Mouse (Mus musculus): Measurements from ENCODE around the gene Atad3a.
"Not testable (repeated sequence)": the region's sequence is repeated elsewhere in the genome, so short reads cannot be mapped to it uniquely, and the experiment has no call there.

Gene Atad3a

DNA sequence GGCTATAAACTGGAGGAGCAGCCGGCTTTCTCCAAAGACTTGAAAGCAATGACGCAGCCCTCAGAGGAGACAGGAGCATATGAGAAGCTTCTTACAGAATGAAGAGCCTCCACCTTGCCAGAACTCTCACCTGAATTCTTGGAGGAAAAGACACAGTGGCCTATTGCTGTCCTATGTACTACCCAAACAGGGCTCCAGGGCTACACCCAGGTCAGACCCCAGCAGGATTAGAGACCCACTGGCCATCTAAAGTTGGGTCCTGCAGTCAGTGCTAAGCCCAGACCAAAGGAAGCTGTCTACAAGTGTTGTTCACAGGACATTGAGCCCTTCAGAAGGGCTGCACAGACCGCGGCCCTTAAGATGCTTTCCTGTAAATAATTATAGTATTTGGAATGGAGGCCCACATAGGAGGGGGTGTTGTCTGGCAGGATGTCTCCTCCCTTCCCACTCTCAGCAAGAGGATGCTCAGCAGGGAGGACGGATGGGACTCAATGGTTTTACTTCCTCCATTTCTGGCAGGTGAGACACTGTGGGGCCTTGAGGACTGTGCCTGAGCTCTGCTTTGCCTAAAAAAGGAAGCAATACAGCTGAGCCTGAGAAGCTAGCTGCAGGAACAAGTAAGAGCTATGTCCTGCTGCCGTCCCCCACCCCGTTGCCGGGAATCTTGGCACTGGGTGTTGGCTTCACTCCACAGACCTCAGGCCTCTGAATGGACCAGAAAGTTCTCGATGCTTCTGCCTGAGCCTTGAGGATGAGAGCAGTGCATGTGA lies 14.3 kb upstream of the Atad3a start:
- DNase-seq (ENCODE audit: extremely low spot score, low spot score) = no peak

DNA sequence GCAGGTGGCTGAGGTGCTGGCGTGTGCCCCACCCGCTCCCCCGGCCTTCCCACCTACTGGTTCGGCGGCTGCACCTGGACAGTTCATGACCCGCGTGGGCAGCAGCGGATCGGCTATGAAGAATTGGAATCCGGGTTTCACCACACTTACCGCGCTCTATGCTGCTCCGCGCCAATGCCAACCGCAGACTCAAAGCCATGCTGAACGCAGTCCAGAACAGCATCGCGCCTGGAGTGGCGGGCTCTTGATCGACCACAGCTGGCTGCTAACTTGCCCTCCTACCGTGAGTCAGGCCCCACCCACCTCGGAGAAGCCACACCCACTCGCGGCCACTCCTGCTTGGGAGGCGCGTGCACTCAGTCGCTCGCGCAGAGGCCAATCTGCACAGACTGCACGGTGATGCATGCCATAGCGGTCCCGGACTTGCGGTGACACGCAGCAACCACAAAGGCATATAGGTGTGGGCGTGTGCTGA lies 13.4 kb upstream of the Atad3a start, which contains the start of gene Vwa1:
Vwa1 (minus strand) TSS at position 419 of the 475 bp plus-strand sequence.
- peak; percentile 84 for DNase-seq (ENCODE audit: extremely low spot score, low spot score)

DNA sequence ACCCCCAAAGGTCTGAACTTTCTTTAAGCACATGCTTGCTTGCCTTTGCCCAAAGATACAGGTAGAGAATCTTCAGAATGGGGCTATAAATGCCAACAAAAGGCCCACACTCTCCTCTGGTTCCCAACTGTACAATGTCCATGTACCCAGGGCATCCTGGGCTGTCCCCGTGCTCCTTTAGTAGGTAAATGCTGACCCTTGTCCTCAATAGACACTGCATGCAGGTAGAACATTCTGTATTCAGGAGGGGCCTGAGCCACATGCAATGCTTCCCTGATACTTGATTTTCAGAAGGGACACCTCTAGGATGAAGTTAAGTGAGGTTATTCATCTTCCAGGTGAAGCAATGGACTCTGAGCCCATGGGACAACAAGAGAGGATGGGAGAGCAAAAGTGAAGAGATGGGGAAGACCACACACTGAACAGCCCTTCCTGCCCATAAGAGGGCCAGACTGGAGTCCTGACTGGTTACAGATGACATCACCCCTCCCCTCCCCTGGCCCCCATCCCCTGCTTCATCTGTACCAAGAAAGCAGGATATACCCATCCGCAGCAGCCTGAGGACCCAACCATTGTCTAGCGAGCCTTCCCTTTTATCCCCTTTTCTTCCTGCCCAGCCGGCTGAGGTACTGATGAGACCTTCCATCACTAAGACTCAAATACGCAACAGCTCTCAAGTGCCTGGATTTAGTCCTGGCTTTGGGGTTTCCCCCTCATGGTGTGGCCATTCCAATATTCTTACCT lies 12.6 kb upstream of the Atad3a start:
- DNase-seq (ENCODE audit: extremely low spot score, low spot score) = no peak

DNA sequence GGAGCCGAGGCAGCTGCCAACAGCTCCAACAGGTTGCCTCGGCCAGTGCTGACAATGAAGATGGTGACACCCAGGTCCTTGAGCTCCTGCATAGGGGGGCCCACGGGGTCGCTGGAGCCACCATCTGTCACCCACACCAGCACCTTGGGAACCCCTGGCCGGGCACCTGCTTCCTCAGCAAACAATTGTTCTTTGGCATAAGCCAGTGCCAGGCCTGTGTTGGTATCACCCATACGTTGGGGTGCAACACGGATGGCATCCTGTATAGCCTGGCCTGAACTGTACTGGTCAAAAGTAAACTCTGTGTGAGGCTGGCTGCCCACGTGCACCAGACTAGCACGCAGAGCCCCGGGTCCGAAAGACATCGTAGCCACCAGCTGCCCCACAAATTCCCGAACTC lies 11.9 kb upstream of the Atad3a start:
- no peak for DNase-seq (ENCODE audit: extremely low spot score, low spot score)

DNA sequence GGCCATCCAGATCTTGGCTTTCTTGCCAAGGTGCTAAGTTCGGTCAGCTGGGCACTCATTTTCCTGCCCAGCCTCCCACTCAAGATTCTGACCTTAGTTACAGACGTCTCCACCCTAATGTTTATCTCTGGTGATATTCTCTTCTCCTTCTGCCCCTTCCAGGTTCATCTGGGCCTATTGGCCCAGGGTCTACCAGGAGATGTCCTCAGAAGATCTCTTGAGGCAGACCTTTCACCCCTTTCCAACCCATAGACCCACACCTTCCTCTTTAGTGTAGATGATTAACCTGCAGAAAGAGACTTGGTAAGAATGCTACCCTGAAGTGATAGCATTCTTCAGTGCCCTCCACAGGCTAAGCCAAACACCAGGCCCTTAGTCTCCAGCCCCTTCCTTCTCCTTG lies 10.8 kb upstream of the Atad3a start:
- DNase-seq (ENCODE audit: extremely low spot score, low spot score) = no peak

DNA sequence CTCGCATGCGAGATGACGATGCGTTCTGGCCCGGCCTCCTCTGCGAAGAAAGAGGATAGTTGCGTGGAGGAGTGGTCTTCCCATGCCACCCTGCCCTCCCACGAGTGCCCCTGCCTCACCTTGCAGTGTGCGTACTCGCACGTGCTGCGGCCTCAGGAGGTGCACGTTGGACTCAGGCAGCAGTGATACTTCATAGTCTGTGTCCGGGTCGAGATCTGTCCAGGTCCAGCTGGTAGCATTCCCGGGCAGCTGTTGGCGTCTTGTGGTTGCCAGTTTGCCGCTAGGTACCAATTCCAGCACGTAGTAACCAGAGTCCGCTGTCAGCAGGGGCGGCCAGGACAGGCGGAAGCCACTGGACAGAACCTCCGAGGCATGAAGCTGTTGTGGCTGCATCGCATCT lies 9.7 kb upstream of the Atad3a start:
- DNase-seq (ENCODE audit: extremely low spot score, low spot score) = no peak

DNA sequence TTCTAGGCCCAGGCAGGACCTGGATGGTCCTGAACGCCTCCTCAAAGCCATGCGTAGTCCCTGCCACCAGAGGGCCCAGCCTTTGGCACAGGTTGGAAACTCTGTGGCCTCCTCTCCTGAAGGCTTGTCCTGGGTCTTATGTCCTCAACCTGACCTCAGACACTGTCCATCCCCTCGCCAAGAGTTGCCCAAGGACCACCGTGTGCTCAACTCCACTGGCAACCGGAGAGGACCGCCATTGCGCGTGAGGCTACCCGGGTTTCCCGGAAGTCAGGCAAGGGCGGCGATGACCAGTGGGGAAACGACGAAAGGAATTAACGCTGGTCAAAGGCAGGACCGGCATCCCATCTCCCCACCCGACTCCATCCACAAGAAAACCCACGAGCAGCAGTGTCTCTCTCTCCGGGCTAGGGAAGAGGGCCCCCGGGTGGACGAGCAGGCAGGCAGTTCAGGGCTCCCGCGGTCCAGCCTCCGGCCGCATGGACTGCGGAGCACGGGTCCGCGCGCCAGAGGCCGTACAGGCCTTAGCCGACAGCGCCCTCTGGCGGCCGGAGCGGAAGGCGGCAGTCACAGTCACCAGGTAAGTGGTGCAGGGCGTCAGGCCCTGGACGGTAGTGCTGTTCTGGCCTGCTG lies 9.1 kb upstream of the Atad3a start:
- peak; percentile 92 for DNase-seq (ENCODE audit: extremely low spot score, low spot score)

DNA sequence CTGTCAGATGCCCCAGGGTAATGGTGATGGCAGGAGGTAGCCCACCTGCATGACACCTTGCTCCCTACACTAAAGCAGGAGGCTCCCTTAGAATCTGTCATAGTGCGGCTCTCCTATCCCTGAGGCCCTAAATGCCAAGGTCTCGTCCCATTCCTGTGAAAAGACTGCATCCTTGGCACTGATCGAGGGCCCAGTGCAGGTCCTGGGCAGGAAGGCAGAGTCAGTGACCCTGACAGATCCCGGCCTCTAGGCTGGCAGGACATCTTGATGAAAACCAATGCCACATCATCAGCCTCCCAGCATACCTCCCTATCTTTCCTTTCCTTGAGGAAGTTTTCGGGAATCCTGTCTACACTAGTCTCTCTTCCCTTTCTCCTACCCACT lies 8.6 kb upstream of the Atad3a start:
- no peak for DNase-seq (ENCODE audit: extremely low spot score, low spot score)

DNA sequence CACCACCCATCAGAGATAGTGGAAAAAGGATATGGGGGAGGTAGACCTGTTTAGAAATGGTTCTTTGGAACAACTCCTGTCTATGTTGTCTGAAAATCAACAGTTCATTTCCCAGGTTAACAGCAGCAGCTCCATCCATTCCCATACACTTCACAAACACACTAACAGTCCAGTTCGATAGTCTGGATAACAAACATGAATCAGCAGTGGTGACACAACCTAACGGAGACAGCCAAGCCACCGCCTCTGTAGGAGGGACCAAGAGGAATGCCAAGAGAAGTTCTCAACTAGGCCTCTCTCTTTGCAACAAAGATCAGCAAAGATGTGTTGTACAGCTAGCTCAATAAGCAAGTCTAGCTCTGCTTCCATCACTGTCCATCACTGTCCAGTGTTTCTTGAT lies 1.5 kb upstream of the Atad3a start:
- DNase-seq (ENCODE audit: extremely low spot score, low spot score) = no peak

DNA sequence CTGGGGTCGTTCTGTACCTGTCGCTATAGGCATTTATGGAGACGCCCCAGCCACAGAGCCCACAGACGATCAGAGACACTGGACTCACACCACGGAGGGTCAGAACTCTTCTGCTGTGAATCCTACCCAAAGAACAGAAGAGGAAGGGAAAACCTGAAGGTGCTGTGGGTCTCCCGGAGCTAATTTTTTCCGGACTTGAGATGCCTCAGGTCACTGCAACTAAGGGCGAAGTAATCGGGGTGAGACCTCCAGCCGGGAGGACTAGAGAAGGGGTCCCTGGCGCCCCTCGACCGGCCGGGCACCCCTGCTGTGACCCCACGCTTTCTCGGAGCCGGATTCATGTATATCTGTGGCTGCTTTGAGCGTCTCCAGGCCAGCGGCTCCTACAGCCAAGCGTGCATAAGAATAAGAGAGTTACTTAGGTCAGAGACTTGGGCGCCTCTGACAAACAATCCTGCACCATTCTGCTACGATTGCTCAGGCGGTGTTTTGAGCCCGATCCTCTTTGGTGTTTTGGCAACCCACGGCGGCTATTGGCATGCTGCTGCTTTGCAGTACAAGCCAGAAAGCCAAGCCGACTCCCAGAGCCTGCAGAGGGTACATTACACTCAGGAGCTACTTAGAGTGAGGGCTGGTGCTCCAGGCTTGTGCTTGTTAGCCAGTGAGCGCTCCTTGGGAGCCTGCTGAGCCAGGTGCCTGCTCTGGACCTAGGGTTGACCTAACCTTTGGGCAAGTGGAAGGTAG lies 635 bp upstream of the Atad3a start:
- no peak for DNase-seq (ENCODE audit: extremely low spot score, low spot score)

DNA sequence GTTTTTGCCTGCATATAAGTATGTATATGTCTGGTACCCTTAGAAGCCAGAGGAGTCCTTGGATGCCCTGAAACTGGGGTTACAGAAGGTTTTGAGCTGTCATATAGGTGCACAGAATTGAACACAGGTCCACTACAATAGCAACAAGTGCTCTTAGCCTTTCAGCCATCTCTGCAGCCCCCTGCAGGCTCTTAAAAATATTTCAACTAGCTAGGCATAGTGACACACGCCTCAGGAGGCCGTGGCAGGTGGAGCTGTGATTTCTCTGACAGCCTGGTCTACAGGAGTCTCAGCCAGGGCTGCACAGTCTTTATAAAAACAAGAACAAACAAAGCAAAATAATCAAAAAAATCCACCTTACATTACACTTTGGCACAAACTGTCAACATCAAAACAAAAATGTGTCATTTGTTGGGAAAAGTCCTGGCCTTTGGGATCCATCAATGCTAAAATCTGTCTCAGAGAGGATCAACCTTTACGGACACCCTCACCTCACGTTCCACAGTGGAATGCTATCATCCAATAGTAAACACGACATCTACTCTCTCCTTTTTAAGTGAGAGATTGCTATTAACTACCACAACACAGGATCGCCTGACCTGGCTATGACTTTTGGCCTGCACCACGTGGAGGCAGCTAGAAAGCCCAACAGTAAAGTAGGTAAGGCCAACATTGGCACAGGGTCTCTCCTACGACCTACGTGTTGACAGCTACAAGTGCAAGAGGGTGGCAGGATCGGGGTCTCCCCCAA lies 856 bp downstream of the Atad3a start:
- DNase-seq (ENCODE audit: extremely low spot score, low spot score) = no peak

DNA sequence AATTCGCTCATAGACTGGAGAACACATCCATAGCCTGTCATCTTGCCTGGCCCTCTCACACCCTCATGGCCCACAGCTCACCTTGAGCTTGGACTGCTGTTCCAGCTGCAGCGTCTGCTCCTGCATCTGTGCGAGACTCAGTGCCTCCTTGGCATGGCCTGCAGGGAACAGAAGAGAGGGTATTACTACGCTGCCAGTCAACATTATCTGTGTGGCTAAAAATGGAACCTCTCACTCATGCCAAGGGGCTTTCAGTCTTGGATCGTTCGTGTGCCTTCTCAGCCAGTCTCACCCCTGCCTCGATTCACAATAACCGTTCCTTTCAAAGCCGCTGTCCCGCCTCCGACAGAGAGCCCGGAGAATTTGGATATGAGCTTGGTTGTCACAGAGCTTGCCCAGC lies 3.9 kb downstream of the Atad3a start:
- no peak for DNase-seq (ENCODE audit: extremely low spot score, low spot score)

DNA sequence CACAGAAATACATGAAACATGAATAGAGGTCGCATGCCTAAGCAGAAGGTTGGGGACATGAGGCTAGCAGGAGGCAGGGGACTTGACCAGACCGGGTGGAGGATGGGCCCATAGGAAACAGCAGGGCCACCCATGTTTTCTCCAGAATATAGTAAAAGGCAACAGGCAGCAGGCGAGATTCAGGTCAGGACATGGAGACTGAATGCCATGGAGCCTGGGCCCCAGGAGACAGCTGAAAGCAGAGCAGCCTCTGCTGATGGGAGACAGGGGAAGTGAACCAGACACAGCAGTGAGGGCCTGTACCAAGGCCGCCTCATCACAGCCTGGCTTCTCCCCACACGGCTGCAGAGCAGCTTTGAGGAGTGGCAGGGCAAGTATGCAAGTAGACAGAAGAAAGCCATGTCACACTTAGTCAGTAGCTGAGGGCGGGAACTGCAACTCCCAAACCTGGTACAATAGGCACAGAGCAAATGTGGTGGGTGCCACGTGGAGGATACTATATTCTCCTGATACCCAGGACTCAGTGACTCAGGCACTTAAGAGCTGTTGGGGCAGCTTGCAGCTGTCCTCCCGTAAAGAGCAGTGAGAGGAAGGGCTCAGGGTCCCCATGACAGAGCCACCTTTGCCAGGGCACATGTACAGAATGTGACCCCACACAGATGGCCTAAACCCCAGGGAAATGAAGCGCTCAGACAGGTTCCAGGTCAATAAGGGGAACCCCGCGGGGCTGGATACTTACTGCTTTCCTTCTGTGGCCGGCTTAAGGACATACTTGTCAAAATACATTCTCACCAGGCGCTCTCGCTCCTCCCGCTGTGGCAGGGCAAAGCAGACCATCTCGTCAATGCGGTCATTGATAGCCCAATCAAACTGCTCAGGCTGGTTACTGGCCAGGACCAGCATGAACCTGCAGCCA lies 14.1 kb downstream of the Atad3a start:
- DNase-seq (ENCODE audit: extremely low spot score, low spot score) = no peak

DNA sequence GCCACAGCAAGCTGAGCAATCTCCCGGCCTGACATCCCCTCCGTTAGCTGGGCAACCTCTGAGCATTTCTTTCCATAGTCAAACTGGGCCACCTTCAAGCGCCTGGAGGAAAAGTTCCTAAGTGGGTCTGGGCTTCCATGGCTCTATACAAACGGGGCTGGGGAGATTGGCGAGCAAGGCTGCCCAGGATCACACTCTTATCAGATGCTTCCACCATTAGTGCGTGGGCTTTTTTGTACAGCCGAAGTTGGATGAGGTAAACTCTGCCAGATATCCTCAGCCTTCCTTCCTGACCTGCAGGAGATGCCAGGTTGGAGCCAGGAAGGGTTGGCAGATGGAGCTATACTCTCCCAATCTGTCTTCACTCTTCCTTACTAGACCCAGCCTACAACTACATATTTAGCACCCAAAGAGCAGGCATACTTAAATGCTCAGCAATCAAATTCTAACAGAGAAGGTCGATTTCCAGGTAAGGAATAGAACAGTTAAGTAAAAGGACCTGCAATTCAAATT lies 14.8 kb downstream of the Atad3a start:
- DNase-seq (ENCODE audit: extremely low spot score, low spot score) = no peak

DNA sequence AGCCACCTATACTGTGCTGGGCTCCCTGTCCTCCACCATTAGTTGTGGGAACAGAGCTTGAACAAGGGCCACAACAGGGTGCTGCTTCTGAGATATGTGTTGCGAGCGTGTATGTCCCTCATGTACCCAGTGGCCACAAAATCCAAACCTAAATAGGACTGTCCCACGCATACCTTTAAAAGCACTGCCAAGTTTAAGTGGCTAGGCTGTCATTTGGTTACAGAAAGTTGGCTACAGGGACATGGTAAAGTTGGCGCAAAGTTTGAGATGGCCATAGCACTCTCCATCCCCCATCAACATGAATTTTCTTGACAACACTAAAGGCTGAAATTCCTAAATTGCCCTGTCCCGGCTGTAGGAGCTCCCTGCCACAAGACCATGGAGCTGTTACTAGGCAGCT lies 15.8 kb downstream of the Atad3a start:
- DNase-seq (ENCODE audit: extremely low spot score, low spot score) = no peak

DNA sequence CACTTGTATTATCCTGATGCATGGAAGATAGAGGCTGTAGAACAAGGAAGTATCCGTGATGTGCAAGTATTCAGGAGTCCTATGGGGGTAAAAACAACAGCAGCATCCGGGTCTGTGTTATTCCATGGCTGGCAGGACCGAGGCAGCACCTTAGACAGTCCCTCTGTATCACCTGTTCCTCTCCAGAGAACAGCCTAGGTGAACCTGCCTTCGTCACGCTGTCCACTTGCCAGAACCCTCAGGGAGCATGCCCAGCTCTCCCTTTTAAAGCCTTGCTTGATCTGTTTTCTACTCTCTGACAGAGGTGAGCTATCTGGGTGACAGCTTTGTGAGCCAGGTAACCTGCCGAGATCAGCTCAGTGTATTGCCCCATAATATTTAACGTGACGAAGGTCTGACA lies 16.4 kb downstream of the Atad3a start:
- DNase-seq (ENCODE audit: extremely low spot score, low spot score) = no peak

DNA sequence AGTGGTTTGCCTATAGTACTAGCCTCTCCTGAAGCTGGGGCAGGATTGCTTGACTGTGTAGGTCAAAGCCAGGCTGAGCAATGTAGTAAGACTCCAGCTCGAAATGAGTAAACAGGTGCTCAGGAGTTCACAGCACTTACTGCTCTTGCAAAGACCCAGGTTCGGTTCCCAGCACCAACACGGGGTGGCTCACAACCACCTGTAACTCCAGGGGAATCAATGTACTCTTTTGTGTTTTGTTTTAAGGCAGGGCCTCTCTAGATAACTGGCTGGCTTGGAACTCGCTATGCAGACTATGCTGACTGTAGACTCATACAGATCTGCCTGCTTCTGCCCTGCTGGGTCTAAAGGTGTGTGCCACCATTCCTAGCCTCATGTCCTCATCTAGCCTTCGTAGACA lies 18.2 kb downstream of the Atad3a start:
- DNase-seq (ENCODE audit: extremely low spot score, low spot score) = no peak

DNA sequence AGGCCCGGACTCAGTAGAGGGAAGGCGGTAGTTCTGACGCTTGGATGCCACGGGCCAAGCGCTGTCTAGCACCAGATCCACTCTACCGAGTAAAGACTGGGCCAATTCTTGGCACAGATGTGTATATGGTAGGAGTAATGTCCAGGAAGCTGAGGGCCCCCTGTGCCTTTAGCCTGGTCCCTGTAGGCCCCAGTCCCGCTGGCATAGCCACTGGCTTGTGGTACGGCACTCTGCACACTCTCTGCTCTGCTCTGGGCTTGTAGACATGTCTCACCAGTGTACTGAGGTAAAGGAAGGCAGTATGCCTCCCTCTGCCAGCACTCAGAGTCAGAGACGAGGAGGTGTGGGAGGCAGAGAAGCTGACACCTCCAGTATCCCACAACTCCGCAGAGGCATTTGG lies 20.2 kb downstream of the Atad3a start:
- not testable (repeated sequence) for DNase-seq (ENCODE audit: extremely low spot score, low spot score)

DNA sequence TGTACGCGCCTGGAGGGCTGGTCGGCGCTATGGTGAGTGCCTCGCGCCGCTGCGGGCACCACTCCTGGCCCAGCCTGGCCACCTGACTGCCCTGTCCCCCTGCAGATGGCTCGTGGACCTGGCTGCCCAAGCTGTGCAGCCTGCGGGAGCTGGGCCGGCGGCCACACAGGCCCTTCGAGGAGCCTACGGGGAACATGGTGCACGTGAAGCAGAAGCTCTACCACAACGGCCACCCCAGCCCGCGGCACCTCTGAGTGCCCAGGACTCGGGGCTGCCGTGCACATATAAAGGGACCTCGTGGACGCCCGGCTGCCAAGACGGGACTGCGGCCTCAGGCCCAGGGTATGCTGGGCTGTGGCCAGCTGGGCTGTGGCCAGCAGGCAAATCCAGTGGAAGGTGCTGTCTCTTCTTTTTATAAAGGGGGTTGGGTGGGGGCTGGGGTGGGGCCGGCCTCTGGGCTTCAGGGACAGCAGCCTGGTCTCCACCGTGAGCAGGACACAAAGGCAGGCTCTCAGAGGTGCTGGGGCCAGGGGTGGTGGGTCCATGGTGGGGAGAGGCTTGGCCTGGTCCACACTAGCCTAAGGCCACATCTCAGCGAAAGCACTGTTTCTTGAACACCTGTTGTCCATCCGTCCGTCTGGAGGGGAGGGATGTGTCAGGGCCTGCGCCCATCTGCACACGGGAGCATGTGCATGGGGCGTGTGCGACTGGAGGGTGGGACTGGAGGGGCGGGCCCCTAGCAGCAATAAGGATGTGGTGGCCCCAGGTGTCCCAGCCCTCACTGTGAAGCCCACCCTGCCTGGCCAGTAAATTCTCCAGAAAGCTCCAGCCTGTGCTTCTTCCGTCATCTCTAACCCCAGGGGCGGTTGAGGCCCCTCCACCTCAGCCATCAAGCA lies 20.9 kb downstream of the Atad3a start:
- DNase-seq (ENCODE audit: extremely low spot score, low spot score) = no peak
